Mouse (Mus musculus) embryo, embryonic 10 days (tissue): ENCODE data around the gene 1700028P14Rik.
"Not testable (repeated sequence)": the region's sequence is repeated elsewhere in the genome, so short reads cannot be mapped to it uniquely, and the experiment has no call there.

Experiments
- DNase-seq: peaks from one replicate; pipeline ENCODE4 v3.0.0-alpha.2; 2015; ENCODE audit warnings: low spot score

Gene 1700028P14Rik

DNA sequence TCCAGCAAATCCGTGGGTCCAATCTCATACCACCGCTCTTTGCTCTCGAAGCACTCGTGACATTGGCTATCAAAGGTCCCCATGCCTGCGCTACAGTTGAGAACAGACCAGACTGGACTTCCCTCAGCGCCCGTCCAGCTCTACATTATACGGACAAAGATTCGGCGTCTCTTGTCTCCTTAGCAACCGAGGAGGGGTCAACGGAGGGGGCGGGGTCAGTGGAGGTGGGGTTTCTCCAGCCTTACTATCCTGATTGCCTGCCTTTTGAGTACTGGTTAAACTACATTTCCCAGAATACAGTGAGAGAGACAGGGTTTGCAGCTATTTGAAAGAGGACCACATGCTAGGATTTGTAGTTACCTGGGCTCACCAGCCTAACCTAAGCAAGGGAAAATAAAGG is at the start of gene 1700028P14Rik:
TSS of gene 1700028P14Rik (minus strand) at position 169 of the 400 bp plus-strand sequence.
- DNase-seq, result peak; percentile 72

DNA sequence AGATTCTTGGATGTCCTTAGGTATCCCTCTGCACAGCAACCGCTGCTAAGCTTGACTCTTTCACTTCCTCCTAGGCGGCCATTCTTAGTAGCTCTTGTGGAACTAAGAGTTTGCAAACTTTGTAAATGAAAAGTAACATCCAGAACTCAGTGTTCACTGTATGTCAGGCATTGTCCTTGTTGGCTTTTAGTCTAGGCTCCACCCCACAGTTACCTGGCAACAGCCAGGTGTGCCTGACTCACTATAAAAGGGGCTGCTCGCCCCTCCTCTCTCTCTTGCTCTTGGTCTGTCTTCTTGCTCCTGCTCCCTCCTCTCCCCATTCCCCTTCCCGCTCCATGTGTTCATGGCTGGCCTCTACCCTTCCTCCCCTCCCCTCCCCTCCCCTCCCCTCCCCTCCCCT is 46.5 kb upstream of the 1700028P14Rik start:
- DNase-seq, result no peak

DNA sequence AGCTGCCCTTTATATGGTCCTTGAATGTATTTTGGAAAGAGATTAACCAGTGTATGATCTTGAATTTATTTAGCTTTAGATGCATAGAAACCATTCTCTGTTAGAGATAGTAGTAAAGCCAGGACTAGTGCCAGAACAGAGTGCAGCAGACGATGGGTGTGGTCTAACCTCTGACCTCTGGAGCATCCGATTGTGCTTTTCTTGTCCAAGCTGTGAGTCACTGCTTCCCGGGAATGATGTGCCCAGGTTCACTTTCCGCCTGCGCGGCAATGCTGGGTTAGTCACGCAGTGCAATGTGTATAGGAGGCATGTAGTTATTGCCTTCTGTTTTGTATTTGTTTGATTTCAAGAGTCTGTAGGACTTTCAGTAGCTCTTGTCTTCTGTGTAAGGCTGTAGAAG is 45.8 kb upstream of the 1700028P14Rik start:
- DNase-seq, result no peak

DNA sequence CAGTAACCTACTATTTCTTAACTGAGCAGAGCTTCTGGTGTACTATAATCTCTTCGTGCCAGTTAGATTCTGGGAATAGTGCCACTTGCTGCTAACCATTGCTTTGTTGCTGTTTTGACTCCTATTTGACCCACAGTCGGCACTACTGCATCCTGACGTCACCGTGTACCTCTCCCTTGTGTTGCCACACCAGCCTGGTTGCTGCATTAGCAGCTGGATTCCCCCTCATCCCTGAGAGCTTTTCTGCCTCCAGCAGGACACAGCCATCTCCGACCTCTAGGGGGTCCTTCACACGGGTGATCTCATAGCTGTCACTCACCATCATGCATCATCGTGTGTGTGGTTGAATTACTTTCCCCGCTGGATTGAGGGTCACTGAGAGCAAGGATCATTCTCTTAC is 45.2 kb upstream of the 1700028P14Rik start:
- no peak for DNase-seq

DNA sequence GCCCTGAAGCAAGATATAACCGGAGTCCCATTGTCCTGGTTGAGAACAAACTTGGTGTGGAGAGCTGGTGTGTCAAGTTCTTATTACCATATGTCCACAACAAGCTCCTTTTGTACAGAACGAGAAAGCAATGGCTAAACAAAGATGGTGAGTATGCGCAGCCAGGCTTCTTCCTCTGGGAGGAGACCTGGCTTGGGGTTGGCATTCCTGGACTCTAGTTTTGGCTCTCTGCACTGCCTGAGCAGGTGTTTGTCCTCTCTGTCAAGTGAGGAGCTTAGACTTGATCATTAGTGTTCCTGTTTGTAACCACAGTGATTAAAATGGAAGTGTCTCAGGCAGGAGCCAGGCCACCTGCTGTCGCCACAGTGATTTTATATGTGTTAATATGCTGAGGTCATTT is 41.7 kb upstream of the 1700028P14Rik start:
- DNase-seq, result no peak

DNA sequence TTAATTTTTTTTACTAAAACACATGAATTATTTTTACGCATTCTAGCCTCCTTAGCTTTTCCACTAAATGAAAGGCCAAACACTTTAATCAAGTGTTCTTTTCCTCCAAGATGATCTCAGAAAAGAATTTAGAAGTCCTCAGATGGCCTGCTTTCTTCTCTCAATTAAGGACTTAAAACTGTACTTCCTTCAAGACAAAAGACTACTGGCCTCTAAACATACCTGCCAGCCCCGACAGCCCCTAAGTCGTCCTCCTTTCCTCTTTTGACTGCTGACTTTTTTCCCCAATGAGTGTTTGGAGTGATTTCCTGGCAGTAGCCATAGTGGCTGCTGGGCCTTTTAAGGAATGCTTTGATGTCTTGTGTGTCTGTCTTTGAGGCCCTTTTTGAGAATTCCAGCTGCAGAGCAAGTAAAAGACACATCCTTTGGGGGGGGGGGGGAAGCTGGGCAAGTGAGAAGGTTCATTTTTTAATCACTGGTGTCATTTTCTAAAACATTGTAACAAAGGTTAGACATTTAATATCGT is 35.9 kb upstream of the 1700028P14Rik start:
- peak; percentile 77 for DNase-seq

DNA sequence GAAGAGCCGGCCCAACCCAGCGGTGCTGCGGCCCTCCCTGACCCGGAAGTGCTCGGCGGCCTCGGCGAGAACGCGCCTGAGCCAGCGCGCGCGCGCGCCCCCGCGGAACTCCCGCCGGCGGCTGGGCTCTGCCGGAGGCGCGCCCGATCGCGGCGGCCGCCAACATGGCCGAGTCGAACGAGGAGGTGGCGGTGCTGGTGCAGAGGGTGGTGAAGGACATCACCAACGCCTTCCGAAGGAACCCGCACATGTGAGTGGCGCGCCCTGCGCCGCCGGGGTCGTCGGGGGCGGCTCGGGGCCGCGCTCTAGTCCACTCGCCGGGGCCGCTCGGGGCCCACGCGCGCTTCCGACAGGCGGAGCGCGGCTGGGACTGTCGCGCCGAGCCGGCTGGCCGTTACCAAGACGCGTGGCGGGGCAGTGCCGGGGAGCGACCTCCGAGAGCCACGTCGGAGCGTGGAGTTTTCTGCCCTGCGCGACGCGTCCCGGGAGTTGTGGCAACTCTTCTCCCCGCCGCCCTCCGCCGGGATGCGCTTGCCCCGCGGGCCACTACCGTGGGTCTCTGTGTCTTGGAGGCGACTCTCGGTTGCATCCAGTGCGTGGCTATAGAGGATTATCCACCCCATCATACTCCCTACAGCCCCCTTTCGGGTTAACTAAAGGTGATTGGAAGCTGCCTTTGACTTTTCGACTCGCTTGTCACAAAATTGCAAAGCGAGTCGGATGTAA is 34.8 kb upstream of the 1700028P14Rik start, which contains the start of gene Ptar1:
TSS of gene Ptar1 (plus strand) at position 134 of the 726 bp plus-strand sequence.
- DNase-seq, result peak; percentile 81

DNA sequence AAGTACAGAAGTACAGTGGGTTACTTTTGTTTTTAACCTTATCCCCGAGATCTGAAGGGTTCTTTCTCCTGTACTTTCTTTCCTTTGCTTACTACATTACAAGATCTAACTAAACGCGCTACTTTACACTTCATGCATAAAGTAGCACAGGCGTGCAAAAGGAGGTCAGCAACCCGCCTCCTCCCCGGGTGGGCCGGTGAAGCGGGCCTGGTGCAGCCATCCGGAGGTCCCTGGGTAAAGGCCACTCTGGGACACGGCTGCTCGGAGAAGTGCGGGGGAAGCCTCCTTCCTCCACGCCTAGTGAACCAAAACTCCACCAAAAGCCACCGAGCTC is 34.3 kb upstream of the 1700028P14Rik start:
- no peak for DNase-seq

DNA sequence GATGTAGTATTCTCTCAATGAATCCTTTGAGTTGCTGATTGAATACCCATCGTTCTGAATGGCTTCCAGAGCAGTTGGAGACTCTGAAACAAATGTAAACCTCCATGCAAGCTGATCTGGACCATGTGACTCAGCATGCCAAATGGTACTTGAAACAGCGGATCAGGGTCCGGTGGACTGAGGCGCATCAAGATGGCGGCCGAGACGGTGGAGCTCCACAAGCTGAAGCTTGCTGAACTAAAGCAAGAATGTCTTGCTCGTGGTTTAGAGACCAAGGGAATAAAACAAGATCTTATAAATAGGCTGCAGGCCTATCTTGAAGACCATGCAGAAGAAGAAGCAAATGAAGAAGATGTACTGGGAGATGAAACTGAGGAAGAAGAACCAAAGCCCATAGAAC is 23.0 kb upstream of the 1700028P14Rik start:
- not testable (repeated sequence) for DNase-seq

DNA sequence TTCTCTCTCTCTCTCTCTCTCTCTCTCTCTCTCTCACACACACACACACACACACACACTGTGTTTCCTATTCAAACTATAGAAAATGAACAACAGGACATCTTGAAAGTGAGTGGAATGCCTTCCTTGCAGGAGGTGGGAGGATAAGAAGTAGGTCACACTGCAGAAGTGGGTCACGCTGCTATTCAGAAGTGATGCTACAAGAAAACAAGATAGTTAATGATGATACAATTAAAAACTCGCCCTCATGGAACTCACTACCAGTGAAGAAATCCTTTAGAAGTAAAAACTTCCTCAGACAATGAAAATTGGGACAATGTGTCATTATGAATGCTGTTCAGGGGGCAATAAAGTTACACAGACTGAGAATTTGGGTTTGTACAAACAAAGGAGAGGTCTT is 20.4 kb upstream of the 1700028P14Rik start:
- DNase-seq, result no peak

DNA sequence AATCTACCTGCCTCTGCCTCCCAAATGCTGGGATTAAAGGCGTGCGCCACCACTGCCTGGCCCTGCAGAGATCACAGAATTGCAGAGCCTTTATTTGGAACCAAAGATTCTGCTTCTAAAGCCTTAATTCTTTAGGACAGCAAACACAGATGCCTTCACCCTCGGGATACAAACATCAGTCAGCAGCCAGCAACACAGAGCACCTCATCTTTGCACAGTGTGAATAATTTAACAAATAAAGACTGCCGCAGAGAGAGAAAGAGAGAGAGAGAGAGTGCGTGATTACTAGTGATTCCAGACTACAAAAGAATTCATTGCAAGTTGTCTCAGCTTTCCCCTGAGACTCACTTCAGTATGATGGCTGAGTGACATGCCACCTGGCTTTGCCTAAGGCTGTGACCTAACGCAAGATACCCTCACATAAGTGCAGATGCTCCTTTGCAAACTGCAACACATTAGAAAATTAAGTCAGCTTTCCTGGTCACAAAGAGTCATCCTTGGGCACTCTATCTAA is 15.6 kb upstream of the 1700028P14Rik start:
- DNase-seq, result no peak

DNA sequence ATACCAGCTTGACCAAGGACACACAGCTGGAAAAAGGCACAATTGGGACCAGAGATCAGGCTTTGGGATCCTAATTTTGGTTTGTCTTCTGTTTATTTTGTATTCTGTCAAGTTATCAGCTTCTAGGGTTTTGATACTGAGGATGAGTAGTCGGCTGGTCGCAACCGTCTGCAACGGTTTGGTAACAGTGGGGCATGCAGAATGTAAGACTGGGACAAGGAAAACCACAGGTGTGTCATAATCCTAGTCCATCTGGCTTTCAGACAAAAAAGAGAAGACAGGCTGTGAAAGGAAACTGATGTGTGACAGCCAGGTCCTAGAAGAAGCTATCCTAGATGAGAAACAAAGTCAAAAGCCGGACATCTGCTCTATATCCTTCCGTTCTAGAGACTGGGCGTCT is 11.5 kb upstream of the 1700028P14Rik start:
- DNase-seq, result no peak

DNA sequence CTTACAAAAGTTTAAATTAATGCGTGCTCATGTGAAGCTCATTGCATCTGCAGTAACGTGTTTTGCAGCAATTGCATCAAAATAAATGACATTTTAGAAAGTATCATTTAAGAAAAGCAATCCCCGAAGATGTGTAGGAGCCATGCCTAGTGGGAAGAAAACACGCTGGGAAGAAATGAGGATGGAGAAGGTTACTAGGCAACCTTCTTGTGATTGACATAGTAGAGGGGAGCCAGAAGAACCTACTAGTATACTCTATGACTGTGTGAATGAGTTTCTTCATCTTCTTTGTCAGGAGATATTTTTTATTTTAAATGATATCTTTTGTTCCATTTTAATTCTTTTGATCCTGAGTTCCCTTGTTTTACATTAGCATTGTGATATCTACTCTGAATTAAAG is 5.7 kb upstream of the 1700028P14Rik start:
- DNase-seq, result no peak

DNA sequence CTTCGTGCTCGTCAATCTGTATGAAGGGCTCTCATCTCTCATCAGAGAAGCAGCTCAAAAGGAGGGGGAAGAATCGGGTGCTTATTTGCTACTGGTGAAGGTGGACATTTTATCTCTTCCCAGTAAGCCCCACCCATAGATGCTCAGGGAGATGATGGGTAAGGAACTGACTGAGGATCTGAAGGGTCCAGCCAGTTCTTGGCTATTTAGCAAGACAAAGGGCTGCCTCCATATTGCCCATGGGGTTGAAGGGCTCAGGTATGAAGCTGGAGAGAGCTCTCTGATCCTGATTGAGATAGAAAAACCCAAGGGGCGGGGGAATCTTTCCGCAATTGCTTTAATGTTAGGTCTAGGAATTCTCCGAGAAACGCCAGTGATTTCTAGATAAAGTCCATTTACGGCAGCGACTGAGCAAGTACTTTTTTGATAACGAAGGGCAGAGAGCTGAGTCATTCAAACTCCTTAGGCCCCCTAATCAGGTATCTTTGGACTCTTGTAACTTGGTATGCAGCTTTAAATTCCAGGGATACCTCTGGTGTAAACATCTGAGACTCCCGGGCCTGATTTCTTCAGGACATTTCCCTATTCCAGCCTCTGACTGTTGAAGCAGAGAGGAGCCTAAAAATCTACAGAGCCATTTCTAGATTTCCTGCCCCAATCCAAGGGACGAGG is 4.8 kb upstream of the 1700028P14Rik start:
- DNase-seq, result no peak

DNA sequence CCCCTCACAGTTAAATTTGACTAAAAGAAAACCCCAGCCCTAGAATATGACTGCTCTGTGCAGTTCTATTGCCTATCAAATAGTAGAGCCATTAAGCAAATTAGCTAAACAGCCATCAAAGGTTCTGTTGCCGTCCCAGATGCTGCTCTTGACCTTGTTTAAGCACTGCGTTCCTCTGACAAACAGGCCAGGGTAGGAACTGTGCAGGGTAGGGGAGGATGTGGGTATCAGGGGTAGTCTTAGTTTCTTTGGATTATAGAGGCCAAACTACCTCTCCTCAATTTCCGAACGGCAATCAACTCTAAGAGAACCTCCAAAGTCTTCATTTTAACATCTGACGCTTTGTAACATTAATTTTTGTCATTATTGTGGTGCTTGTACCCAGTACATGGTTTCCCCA is 542 bp upstream of the 1700028P14Rik start:
- no peak for DNase-seq

DNA sequence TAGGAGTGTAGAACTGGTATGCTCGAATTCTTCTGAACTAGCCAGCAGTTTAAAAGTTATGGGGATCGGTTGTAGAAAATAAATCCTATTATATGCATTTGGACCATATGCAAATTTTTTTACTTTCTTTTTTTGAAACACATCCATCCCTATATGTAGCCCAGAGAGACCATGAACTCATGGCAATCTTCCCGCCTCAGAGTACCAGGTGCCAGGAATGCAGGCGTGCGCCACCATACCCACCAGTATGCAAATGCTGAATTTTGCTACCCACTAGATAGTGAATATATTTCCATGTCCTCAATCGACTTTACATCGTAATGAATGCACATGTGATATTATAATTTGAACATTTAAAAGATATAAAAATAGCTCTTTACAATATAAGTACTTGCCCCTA is 5.3 kb downstream of the 1700028P14Rik start:
- no peak for DNase-seq

DNA sequence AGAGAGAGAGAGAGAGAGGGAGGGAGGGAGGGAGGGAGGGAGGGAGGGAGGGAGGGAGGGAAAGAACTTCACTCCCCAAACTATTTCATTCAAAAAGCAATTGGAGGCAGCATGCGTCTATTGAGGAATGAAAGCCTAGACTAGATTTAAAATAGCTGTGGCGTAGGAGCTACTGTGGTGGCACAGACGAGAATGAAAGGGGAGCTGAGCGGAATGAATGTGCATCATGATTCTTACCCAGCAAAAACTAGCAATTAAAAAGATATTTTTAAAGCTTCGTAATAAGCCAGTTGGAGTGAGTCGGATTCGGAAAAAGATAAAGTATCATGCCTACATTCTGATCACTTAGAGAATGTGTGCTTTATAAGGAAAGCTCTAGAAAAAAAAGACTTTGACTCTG is 7.3 kb downstream of the 1700028P14Rik start:
- DNase-seq, result no peak

DNA sequence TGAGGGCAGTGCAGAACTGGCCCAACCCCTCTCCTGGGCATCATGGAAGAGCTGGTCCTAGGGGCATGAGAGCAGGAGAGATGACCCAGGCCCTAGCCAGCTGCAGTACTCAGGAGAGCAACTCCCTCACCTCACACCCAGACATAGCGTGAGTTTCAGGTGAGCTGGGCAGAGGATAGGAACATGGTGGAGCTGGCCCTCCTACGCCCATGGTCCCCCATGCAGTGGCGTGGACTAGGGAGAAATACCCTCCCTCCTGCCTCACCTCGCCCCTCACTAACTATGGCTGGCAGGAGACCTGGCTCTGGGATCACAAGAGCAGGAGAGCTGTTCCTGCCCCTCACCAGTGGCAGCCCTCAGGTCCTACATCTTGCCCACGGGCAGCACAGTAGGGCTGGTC is 8.8 kb downstream of the 1700028P14Rik start:
- no peak for DNase-seq

DNA sequence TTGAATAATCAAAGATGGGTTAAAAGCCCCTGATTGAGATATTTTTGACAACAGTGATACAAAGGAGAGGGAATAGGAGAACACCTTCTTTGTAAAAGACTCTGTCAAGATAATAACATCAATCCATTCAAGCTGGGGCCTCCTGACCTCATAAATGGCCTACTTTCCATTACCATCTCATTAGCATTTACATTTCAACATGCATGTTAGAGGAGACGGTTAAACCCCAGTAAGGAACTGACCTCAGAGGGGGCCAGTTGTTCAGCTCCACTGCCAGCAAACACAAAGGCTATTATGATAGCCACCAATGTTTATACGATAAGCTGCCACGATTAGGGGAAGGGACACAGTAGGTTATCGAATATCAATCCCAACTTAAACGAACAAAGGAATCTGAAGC is 15.8 kb downstream of the 1700028P14Rik start:
- no peak for DNase-seq

DNA sequence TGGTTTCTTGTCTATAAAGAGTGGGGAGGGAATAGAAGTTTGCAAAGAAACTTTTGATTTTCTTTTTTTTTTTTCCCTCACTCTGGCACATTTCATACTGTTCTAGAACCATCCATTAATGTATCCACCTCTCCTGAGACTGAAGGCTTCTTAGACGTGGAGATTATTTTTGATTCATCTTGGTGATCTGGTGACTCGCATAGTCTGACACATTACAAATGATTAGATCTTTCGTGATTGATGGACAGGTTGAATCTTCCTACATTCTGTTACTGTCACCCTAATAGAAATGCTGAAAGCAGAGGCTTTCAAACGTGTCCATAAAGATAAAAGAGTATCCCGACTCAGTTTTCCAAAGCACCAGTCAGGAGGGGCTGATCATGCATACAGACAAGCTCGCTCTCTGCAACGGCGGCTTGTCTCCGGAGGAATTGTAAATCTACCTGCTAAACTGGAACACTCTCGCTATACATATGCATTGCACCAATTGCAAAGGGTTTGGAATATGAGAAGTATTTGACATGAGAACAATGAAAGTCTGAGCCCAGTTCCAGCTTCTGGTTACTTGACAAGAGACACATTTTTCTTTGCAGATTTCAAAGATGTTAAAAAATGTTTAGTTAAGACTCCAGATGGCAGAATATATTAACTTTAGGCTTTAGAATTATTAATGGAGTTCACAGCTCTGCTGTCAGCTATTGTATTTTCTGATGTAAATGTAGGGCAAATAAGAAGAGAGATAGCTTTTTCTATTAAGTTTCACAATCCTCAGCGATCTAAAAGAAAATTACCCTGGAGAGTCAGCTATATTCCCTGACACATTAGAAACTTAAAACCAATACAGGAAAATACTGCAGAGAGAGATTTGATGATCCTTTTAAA is 20.8 kb downstream of the 1700028P14Rik start:
- DNase-seq, result no peak

DNA sequence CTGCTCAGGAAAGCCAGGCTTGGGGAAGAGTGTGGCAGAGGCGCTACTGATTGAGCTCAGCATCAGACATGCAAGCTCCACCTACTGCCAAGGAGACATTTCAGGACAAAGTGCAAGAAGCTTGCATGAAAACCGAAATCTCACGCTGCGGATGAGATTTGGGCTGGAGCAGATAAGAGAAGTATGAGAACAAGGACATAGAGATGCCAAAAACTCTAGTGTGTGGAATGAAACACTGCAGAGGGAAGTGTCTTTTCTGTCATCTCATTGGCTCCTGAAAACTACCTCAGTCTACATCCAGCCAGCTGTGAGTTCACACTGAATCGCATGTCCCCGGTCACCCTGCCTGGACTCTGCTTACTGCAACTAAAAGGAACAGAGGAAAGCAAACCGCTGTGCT is 38.3 kb downstream of the 1700028P14Rik start:
- DNase-seq, result no peak

DNA sequence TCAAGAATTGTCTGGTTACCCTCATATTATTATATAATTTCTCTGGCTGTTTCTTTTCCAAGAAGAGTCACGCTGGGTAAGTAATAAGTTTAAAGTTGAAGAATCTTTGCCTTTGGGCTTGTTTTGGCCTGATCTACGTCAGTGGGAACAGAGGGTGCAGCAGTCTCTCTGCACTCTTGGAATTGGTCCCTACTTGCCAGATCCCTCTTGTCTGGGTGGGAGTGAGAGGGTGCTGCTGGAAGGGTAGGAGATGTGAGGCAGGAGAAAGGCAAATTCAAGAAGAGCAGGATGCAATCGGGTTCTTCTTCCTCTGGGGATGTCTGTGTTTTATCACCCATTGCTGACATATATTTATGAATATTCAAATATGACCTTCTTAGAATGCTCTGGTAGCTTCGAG is 42.9 kb downstream of the 1700028P14Rik start:
- no peak for DNase-seq
